Mouse (Mus musculus): Measurements from ENCODE around the gene Galntl6. TPM values are rescaled to one million over a fixed set of nuclear protein-coding genes. Genes with fewer than 3 reads are reported as not detected.

Galntl6 gene
- total and polyA plus RNA-seq, 3 experiments: not detected

- Histone ChIP-seq H3K4me3 (replicated peaks in 1 of 3; ENCODE audit: low read depth in 2 of 3, low read length in 2 of 3, poor library complexity in 1 of 3) (no peak overlapping the region), H3K27me3 (replicated peaks) (no peaks in the 10 kb centered on the region), H3K4me2 (ENCODE audit: insufficient read depth, low read depth, poor library complexity, severe bottlenecking) (no peak overlapping the region), H3K27ac (ENCODE audit: insufficient read depth, low read depth) (no peak overlapping the region), H3K79me2 (replicated peaks; ENCODE audit: control insufficient read depth, extremely low read depth, insufficient read depth, poor library complexity, severe bottlenecking) (no peaks in the 10 kb centered on the region), H3K36me3 (replicated peaks in 1 of 2; ENCODE audit: control insufficient read depth in 1 of 2, insufficient read depth in 1 of 2, low read length in 1 of 2) (no peaks in the 10 kb centered on the region), H3K9ac (ENCODE audit: insufficient read depth, low read depth) (no peak overlapping the region), H3K4me1 (ENCODE audit: control insufficient read depth in 1 of 2, insufficient read depth in 2 of 2) (no peaks in the 10 kb centered on the region), H3K9me3 (replicated peaks; ENCODE audit: low read length) (peaks cover 11% of the 10 kb centered on the region)
- no peak for DNase-seq (ENCODE audit: extremely low read depth)
- dilution Hi-C loops (cut with MboI; ENCODE audit: extremely low pct_ligation_motif_present, extremely low pct_unique_long_range_greater_than_20kb, low sequenced_read_pairs): no loop called here
- no peak for TF ChIP-seq POLR2A (IDR thresholded peaks at IDR 0.05; ENCODE audit: low read depth, low read length)
- no peak for TF ChIP-seq TBP (conservative IDR thresholded peaks at IDR 0.05; ENCODE audit: low read depth, low read length)
- no peak for TF ChIP-seq RAD21 (IDR thresholded peaks at IDR 0.05; ENCODE audit: low read depth, low read length)
- TF ChIP-seq RCOR1 (conservative IDR thresholded peaks at IDR 0.05; ENCODE audit: low read depth, low read length): no peak
- TF ChIP-seq E2F4 (IDR thresholded peaks at IDR 0.05; ENCODE audit: insufficient replicate concordance, low read depth, low read length): no peak
- TF ChIP-seq MEF2A (IDR thresholded peaks at IDR 0.05; ENCODE audit: borderline replicate concordance, low read depth, low read length): no peak
- no peak for TF ChIP-seq NRF1 (IDR thresholded peaks at IDR 0.05; ENCODE audit: low read depth, low read length)
- TF ChIP-seq MYC (IDR thresholded peaks at IDR 0.05; ENCODE audit: low read depth, low read length): no peak
- no peak for TF ChIP-seq ZKSCAN1 (IDR thresholded peaks at IDR 0.05; ENCODE audit: borderline replicate concordance, low read depth, low read length)
- no peak for TF ChIP-seq MAZ (IDR thresholded peaks at IDR 0.05; ENCODE audit: low read depth, low read length)
- no peak for TF ChIP-seq JUND (conservative IDR thresholded peaks at IDR 0.05; ENCODE audit: low read depth, low read length)
- no peak for TF ChIP-seq GABPA (IDR thresholded peaks at IDR 0.05; ENCODE audit: insufficient replicate concordance, low read depth, low read length)
- in situ Hi-C loops (cut with MboI; ENCODE audit: low pct_ligation_motif_present, low pct_unique_long_range_greater_than_20kb, low sequenced_read_pairs): no loop called here
Observed at GRCm38 (mm10) chr8:58895960-58896359, 16.5 kb downstream of the Galntl6 start.

- dilution Hi-C loops (cut with MboI; ENCODE audit: extremely low pct_ligation_motif_present, extremely low pct_unique_long_range_greater_than_20kb, low sequenced_read_pairs) (no loop called here), in situ Hi-C loops (cut with MboI; ENCODE audit: low pct_ligation_motif_present, low pct_unique_long_range_greater_than_20kb, low sequenced_read_pairs) (no loop called here)
- Histone ChIP-seq H3K27ac (ENCODE audit: insufficient read depth, low read depth) (no peak overlapping the region), H3K4me1 (ENCODE audit: control insufficient read depth in 1 of 2, insufficient read depth in 2 of 2) (no peaks in the 10 kb centered on the region), H3K4me2 (ENCODE audit: insufficient read depth, low read depth, poor library complexity, severe bottlenecking) (no peak overlapping the region), H3K9me3 (replicated peaks; ENCODE audit: low read length) (peaks cover 18% of the 10 kb centered on the region), H3K36me3 (replicated peaks in 1 of 2; ENCODE audit: control insufficient read depth in 1 of 2, insufficient read depth in 1 of 2, low read length in 1 of 2) (no peaks in the 10 kb centered on the region), H3K4me3 (replicated peaks in 1 of 3; ENCODE audit: low read depth in 2 of 3, low read length in 2 of 3, poor library complexity in 1 of 3) (no peak overlapping the region), H3K27me3 (replicated peaks) (no peaks in the 10 kb centered on the region), H3K9ac (ENCODE audit: insufficient read depth, low read depth) (no peak overlapping the region), H3K79me2 (replicated peaks; ENCODE audit: control insufficient read depth, extremely low read depth, insufficient read depth, poor library complexity, severe bottlenecking) (no peaks in the 10 kb centered on the region)
- no peak for DNase-seq (ENCODE audit: extremely low read depth)
- TF ChIP-seq TBP (conservative IDR thresholded peaks at IDR 0.05; ENCODE audit: low read depth, low read length) (no peak), USF2 (conservative IDR thresholded peaks at IDR 0.05; ENCODE audit: low read depth, low read length) (no peak), MXI1 (IDR thresholded peaks at IDR 0.05; ENCODE audit: low read depth, low read length) (no peak), RAD21 (IDR thresholded peaks at IDR 0.05; ENCODE audit: low read depth, low read length) (no peak), SMC3 (IDR thresholded peaks at IDR 0.05; ENCODE audit: low read depth, low read length) (no peak), POLR2AphosphoS2 (IDR thresholded peaks at IDR 0.05; ENCODE audit: low read depth, low read length) (no peak), CHD1 (IDR thresholded peaks at IDR 0.05; ENCODE audit: low read depth, low read length) (no peak)
Observed at GRCm38 (mm10) chr8:58890591-58890990, 21.8 kb downstream of the Galntl6 start.

Measured in CH12.LX (cell line).